Mouse (Mus musculus) hindbrain, embryonic 12.5 days (tissue): Measurements from ENCODE around the gene Dglucy. TPM values are rescaled to one million over a fixed set of nuclear protein-coding genes. Genes with fewer than 3 reads are reported as not detected.

Source experiments
- polyA plus RNA-seq: library from polyadenylated mRNA; unstranded; fragments of >200 nt; fragmentation: Nextera tagmentation; extraction: Ambion mirVana; gene quantifications from 2 replicates; pipeline ENCODE4 v1.2.1, GENCODE M21; 2016

Gene Dglucy
- polyA plus RNA-seq, 1 experiment from 2014 or later: 2.8 TPM

Other genes starting within 250 kb of the Dglucy start
- 6.5 and 7.0 TPM in 2 replicates for gene Rps6ka5, start 52.1 kb upstream of the Dglucy start, polyA plus RNA-seq
- gene Gpr68, start 129.1 kb downstream of the Dglucy start, polyA plus RNA-seq: 0.48 and 0.68 TPM in 2 replicates
- 15.0 and 17.7 TPM in 2 replicates for gene Ccdc88c, start 250.0 kb downstream of the Dglucy start, polyA plus RNA-seq